Mouse (Mus musculus) liver, postnatal 0 days (tissue): ENCODE results near the gene Fbf1. TPM values are rescaled to one million over a fixed set of nuclear protein-coding genes. Genes with fewer than 3 reads are reported as not detected.

Experiments used
- ATAC-seq: fragments of 200-750 bp; cut with Nextera tagmentation; 2 replicates; pipeline ENCODE4 v1.8.0; 2017; ENCODE audit warnings: mild to moderate bottlenecking, moderate library complexity
- DNase-seq: peaks from one replicate; pipeline ENCODE4 v3.0.0-alpha.2; 2016
- H3K27ac ChIP-seq: fragments of 300-500 bp; sonication (generic); 2 replicates; pipeline ENCODE4 v1.5.1; 2014; ENCODE audit warnings: antibody characterized with exemption, moderate library complexity, mild to moderate bottlenecking, low read depth
- H3K27me3 ChIP-seq: fragments of 300-500 bp; sonication (generic); 2 replicates; pipeline ENCODE4 v1.6.1; 2014; ENCODE audit warnings: low read length, control low read depth, mixed read lengths; ENCODE audit not compliant: insufficient read depth
- H3K36me3 ChIP-seq: fragments of 300-500 bp; sonication (generic); replicated peaks from 2 replicates; pipeline ENCODE4 v1.6.1; 2014; ENCODE audit warnings: mild to moderate bottlenecking, control low read depth, low read length, moderate library complexity, mixed read lengths; ENCODE audit not compliant: insufficient read depth
- H3K4me1 ChIP-seq: fragments of 300-500 bp; sonication (generic); 2 replicates; pipeline ENCODE4 v1.6.1; 2014; ENCODE audit warnings: antibody characterized with exemption, mild to moderate bottlenecking, control low read depth; ENCODE audit not compliant: insufficient read depth
- H3K4me2 ChIP-seq: fragments of 300-500 bp; sonication (generic); 2 replicates; pipeline ENCODE4 v1.6.1; 2014; ENCODE audit warnings: low read depth, mild to moderate bottlenecking, low read length, moderate library complexity, mixed read lengths
- H3K4me3 ChIP-seq: fragments of 300-500 bp; sonication (generic); 2 replicates; pipeline ENCODE4 v1.5.1; 2014; ENCODE audit warnings: low read depth, low read length
- H3K9ac ChIP-seq: fragments of 300-500 bp; sonication (generic); replicated peaks from 2 replicates; pipeline ENCODE4 v1.6.1; 2014; ENCODE audit warnings: mild to moderate bottlenecking, moderate library complexity
- H3K9me3 ChIP-seq: fragments of 300-500 bp; sonication (generic); 2 replicates; pipeline ENCODE4 v1.6.1; 2016; ENCODE audit warnings: mild to moderate bottlenecking, control low read depth, low read length, mixed read lengths
- CTCF ChIP-seq: sonication (generic); IDR thresholded peaks from 2 replicates; pipeline ENCODE4 v1.5.1; 2016; ENCODE audit warnings: antibody characterized with exemption, low read depth
- EP300 ChIP-seq: IDR thresholded peaks from 2 replicates; pipeline ENCODE4 v1.6.1; 2016; ENCODE audit warnings: antibody characterized with exemption, low read depth, mild to moderate bottlenecking
- WGBS: fragments of 180-500 bp; shearing (Covaris S2); extraction: QIAGEN DNeasy Blood & Tissue Kit; methylation state at CpG from one replicate; pipeline ENCODE4 v1.1.7; 2014; ENCODE audit not compliant: insufficient replicate concordance; 5-methylcytosine and 5-hydroxymethylcytosine counted together
- polyA plus RNA-seq: library from polyadenylated mRNA; unstranded; fragments of >200 nt; fragmentation: Nextera tagmentation; extraction: Ambion mirVana; gene quantifications from 2 replicates; pipeline ENCODE4 v1.2.1, GENCODE M21; 2015

Fbf1 gene
- polyA plus RNA-seq, 1 experiment from 2014 or later = 2.3 TPM

- Histone ChIP-seq H3K9ac (no peak overlapping the region), H3K27me3 (no peaks in the 10 kb centered on the region), H3K4me1 (no peaks in the 10 kb centered on the region), H3K36me3 (peaks cover 67% of the 10 kb centered on the region), H3K27ac (no peak overlapping the region), H3K4me2 (no peak overlapping the region), H3K4me3 (no peak overlapping the region), H3K9me3 (no peaks in the 10 kb centered on the region)
- DNase-seq = no peak
- no peak for TF ChIP-seq CTCF
- TF ChIP-seq EP300 = no peak
- WGBS = 86% methylated on average over 22 of the region's 22 CpGs
- no peak for ATAC-seq
Observed at GRCm38 (mm10) chr11:116174775-116175448, 6.9 kb upstream of the Fbf1 start.

- no peak overlapping the region for H3K9ac ChIP-seq
- H3K4me2 ChIP-seq = no peak overlapping the region
- 78% methylated on average over 2 of the region's 2 CpGs for WGBS
- ATAC-seq (no peak), DNase-seq (no peak)
- 0 out of 2 replicates have a peak overlapping the region, but pooled peaks have one; percentile 11 for H3K27ac ChIP-seq
- no peaks in the 10 kb centered on the region for H3K27me3 ChIP-seq
- no peak overlapping the region for H3K4me3 ChIP-seq
- H3K9me3 ChIP-seq = no peaks in the 10 kb centered on the region
- H3K4me1 ChIP-seq = peaks cover 14% of the 10 kb centered on the region
- peaks cover 46% of the 10 kb centered on the region for H3K36me3 ChIP-seq
- TF ChIP-seq EP300 (no peak), CTCF (no peak)
Observed at GRCm38 (mm10) chr11:116171959-116172358, 4.0 kb upstream of the Fbf1 start.

- TF ChIP-seq CTCF (no peak), EP300 (no peak)
- DNase-seq (no peak), ATAC-seq (no peak)
- H3K4me3 ChIP-seq = no peak overlapping the region
- no peak overlapping the region for H3K4me2 ChIP-seq
- H3K27ac ChIP-seq = peak overlapping the region; percentile 18; the same call in 1 of the 2 replicates
- H3K36me3 ChIP-seq = peaks cover 37% of the 10 kb centered on the region
- WGBS = 64% methylated on average over 5 of the region's 5 CpGs
- H3K4me1 ChIP-seq = peaks cover 18% of the 10 kb centered on the region
- no peaks in the 10 kb centered on the region for H3K9me3 ChIP-seq
- 0 out of 2 replicates have a peak overlapping the region, but pooled peaks have one; percentile 16 for H3K9ac ChIP-seq
- no peaks in the 10 kb centered on the region for H3K27me3 ChIP-seq
Observed at GRCm38 (mm10) chr11:116170003-116170800, 2.2 kb upstream of the Fbf1 start.

GRCm38 (mm10) chr11:116169214-116169613 lies 1.2 kb upstream of the Fbf1 start:
- no peaks in the 10 kb centered on the region for H3K27me3 ChIP-seq
- H3K27ac ChIP-seq = no peak overlapping the region
- peaks cover 27% of the 10 kb centered on the region for H3K36me3 ChIP-seq
- peaks cover 18% of the 10 kb centered on the region for H3K4me1 ChIP-seq
- ATAC-seq = no peak
- H3K4me3 ChIP-seq = no peak overlapping the region
- no peak overlapping the region for H3K4me2 ChIP-seq
- WGBS = 90% methylated on average over 3 of the region's 3 CpGs
- no peak for DNase-seq
- H3K9me3 ChIP-seq = no peaks in the 10 kb centered on the region
- H3K9ac ChIP-seq = no peak overlapping the region
- TF ChIP-seq EP300 (no peak), CTCF (no peak)

GRCm38 (mm10) chr11:116167232-116167631 lies 734 bp downstream of the Fbf1 start:
- ATAC-seq = no peak
- TF ChIP-seq CTCF (no peak), EP300 (no peak)
- peak overlapping the region; percentile 71 for H3K9ac ChIP-seq
- H3K4me3 ChIP-seq = peak overlapping the region; percentile 72
- DNase-seq = no peak
- peaks cover 18% of the 10 kb centered on the region for H3K4me1 ChIP-seq
- peak overlapping the region; percentile 52 for H3K27ac ChIP-seq
- peak overlapping the region; percentile 84 for H3K4me2 ChIP-seq
- H3K9me3 ChIP-seq = no peaks in the 10 kb centered on the region
- WGBS = 15% methylated on average over 6 of the region's 6 CpGs
- no peaks in the 10 kb centered on the region for H3K27me3 ChIP-seq
- H3K36me3 ChIP-seq = peaks cover 9% of the 10 kb centered on the region; the same call in 1 of the 2 replicates

- WGBS = 68% methylated on average over 9 of the region's 9 CpGs
- ATAC-seq = no peak
Observed at GRCm38 (mm10) chr11:116163002-116163401, 5.0 kb downstream of the Fbf1 start.

More at GRCm38 (mm10) chr11:116163002-116163401, 5.0 kb downstream of the Fbf1 start:
- H3K36me3 ChIP-seq = peaks cover 11% of the 10 kb centered on the region; the same call in 1 of the 2 replicates
- H3K4me1 ChIP-seq = peaks cover 12% of the 10 kb centered on the region
- TF ChIP-seq CTCF (no peak), EP300 (no peak)
- H3K4me3 ChIP-seq = no peak overlapping the region
- no peak overlapping the region for H3K27ac ChIP-seq
- no peak overlapping the region for H3K9ac ChIP-seq
- no peaks in the 10 kb centered on the region for H3K27me3 ChIP-seq
- no peak overlapping the region for H3K4me2 ChIP-seq
- no peaks in the 10 kb centered on the region for H3K9me3 ChIP-seq
- no peak for DNase-seq
